Mouse (Mus musculus) heart, embryonic 11.5 days (tissue): Measurements from ENCODE around the gene 3110040M04Rik. TPM values are rescaled to one million over a fixed set of nuclear protein-coding genes. Genes with fewer than 3 reads are reported as not detected.
"Not testable (repeated sequence)": the region's sequence is repeated elsewhere in the genome, so short reads cannot be mapped to it uniquely, and the experiment has no call there.

Source experiments
- ATAC-seq: fragments of 200-750 bp; cut with Nextera tagmentation; replicated peaks from 2 replicates; pipeline ENCODE4 v1.8.0; 2017; ENCODE audit warnings: moderate library complexity; ENCODE audit not compliant: insufficient number of reproducible peaks, low FRiP score, low TSS enrichment
- H3K27ac ChIP-seq: fragments of 300-500 bp; sonication (generic); 2 replicates; pipeline ENCODE4 v1.5.1; 2014; ENCODE audit warnings: mild to moderate bottlenecking, low read depth, low read length
- H3K27me3 ChIP-seq: fragments of 300-500 bp; sonication (generic); 2 replicates; pipeline ENCODE4 v1.6.1; 2014; ENCODE audit warnings: mild to moderate bottlenecking, low read length, mixed read lengths; ENCODE audit not compliant: control insufficient read depth, insufficient read depth
- H3K36me3 ChIP-seq: fragments of 300-500 bp; sonication (generic); 2 replicates; pipeline ENCODE4 v1.6.1; 2014; ENCODE audit warnings: mild to moderate bottlenecking, low read length, moderate library complexity, mixed read lengths; ENCODE audit not compliant: control insufficient read depth, insufficient read depth
- H3K4me1 ChIP-seq: fragments of 300-500 bp; sonication (generic); 2 replicates; pipeline ENCODE4 v1.6.1; 2014; ENCODE audit warnings: low read length; ENCODE audit not compliant: control insufficient read depth, insufficient read depth
- H3K4me2 ChIP-seq: fragments of 300-500 bp; sonication (generic); 2 replicates; pipeline ENCODE4 v1.6.1; 2014; ENCODE audit warnings: mild to moderate bottlenecking, moderate library complexity
- H3K4me3 ChIP-seq: fragments of 300-500 bp; sonication (generic); 2 replicates; pipeline ENCODE4 v1.5.1; 2014; ENCODE audit warnings: low read depth, low read length
- H3K9ac ChIP-seq: fragments of 300-500 bp; sonication (generic); 2 replicates; pipeline ENCODE4 v1.6.1; 2014; ENCODE audit warnings: mild to moderate bottlenecking, low read depth, low read length, moderate library complexity
- H3K9me3 ChIP-seq: fragments of 300-500 bp; sonication (generic); replicated peaks from 2 replicates; pipeline ENCODE4 v1.6.1; 2016; ENCODE audit warnings: low read length; ENCODE audit not compliant: control insufficient read depth
- WGBS: fragments of 180-500 bp; shearing (Covaris S2); extraction: QIAGEN DNeasy Blood & Tissue Kit; methylation state at CpG from one replicate; pipeline ENCODE4 v1.1.7; 2014; ENCODE audit not compliant: insufficient replicate concordance; 5-methylcytosine and 5-hydroxymethylcytosine counted together
- polyA plus RNA-seq: library from polyadenylated mRNA; unstranded; fragments of >200 nt; fragmentation: Nextera tagmentation; extraction: Ambion mirVana; gene quantifications from 2 replicates; pipeline ENCODE4 v1.2.1, GENCODE M21; 2014

Gene 3110040M04Rik
- polyA plus RNA-seq, 1 experiment from 2014 or later: 1.1 TPM

- not testable (repeated sequence) for H3K9me3 ChIP-seq, ATAC-seq, H3K4me1 ChIP-seq, H3K4me3 ChIP-seq, H3K27me3 ChIP-seq, H3K27ac ChIP-seq, H3K4me2 ChIP-seq, H3K9ac ChIP-seq, H3K36me3 ChIP-seq
- 53% methylated on average over 4 of the region's 4 CpGs for WGBS
Measured at GRCm38 (mm10) chr1:151186879-151187424, 17.0 kb upstream of the 3110040M04Rik start.

GRCm38 (mm10) chr1:151188469-151188868 lies 15.5 kb upstream of the 3110040M04Rik start:
- Histone ChIP-seq H3K4me2 (no peak overlapping the region), H3K9ac (no peak overlapping the region), H3K27ac (no peak overlapping the region), H3K27me3 (no peaks in the 10 kb centered on the region), H3K4me1 (no peaks in the 10 kb centered on the region), H3K4me3 (no peak overlapping the region), H3K36me3 (no peaks in the 10 kb centered on the region), H3K9me3 (no peaks in the 10 kb centered on the region)
- 82% methylated on average over 4 of the region's 4 CpGs for WGBS
- no peak for ATAC-seq

- not testable (repeated sequence) for ATAC-seq, H3K4me3 ChIP-seq, H3K9ac ChIP-seq, H3K4me1 ChIP-seq, H3K9me3 ChIP-seq, H3K4me2 ChIP-seq, H3K27ac ChIP-seq, H3K36me3 ChIP-seq, H3K27me3 ChIP-seq
- no CpG with 5 or more reads among the region's 7 CpGs for WGBS
Measured at GRCm38 (mm10) chr1:151192075-151192474, 11.8 kb upstream of the 3110040M04Rik start, which contains the start of gene Gm8947. TSS of gene Gm8947 (plus strand) at chr1:151192376.

- H3K27ac ChIP-seq, H3K9me3 ChIP-seq, H3K4me2 ChIP-seq, H3K36me3 ChIP-seq, H3K4me3 ChIP-seq, ATAC-seq, H3K4me1 ChIP-seq, H3K27me3 ChIP-seq, H3K9ac ChIP-seq: not testable (repeated sequence)
- 88% methylated on average over 13 of the region's 15 CpGs for WGBS
Measured at GRCm38 (mm10) chr1:151192739-151193138, 11.2 kb upstream of the 3110040M04Rik start.

- not testable (repeated sequence) for ATAC-seq, H3K4me2 ChIP-seq, H3K27me3 ChIP-seq, H3K27ac ChIP-seq, H3K9me3 ChIP-seq, H3K9ac ChIP-seq, H3K4me3 ChIP-seq, H3K36me3 ChIP-seq, H3K4me1 ChIP-seq
- 77% methylated on average over 4 of the region's 4 CpGs for WGBS
Measured at GRCm38 (mm10) chr1:151195986-151196385, 7.9 kb upstream of the 3110040M04Rik start.

GRCm38 (mm10) chr1:151196690-151197089 lies 7.2 kb upstream of the 3110040M04Rik start:
- not testable (repeated sequence) for H3K36me3 ChIP-seq, ATAC-seq, H3K27ac ChIP-seq, H3K9ac ChIP-seq, H3K27me3 ChIP-seq, H3K4me2 ChIP-seq, H3K4me3 ChIP-seq, H3K4me1 ChIP-seq, H3K9me3 ChIP-seq
- 39% methylated on average over 3 of the region's 3 CpGs for WGBS

GRCm38 (mm10) chr1:151198120-151198519 lies 5.8 kb upstream of the 3110040M04Rik start, which contains the start of gene Gm47995:
TSS of gene Gm47995 (plus strand) at chr1:151198448.
- not testable (repeated sequence) for H3K4me2 ChIP-seq, ATAC-seq, H3K9ac ChIP-seq, H3K4me3 ChIP-seq, H3K27me3 ChIP-seq, H3K36me3 ChIP-seq, H3K4me1 ChIP-seq, H3K27ac ChIP-seq, H3K9me3 ChIP-seq
- WGBS: 66% methylated on average over 2 of the region's 4 CpGs

- not testable (repeated sequence) for H3K9ac ChIP-seq, ATAC-seq, H3K27ac ChIP-seq, H3K27me3 ChIP-seq, H3K9me3 ChIP-seq, H3K4me3 ChIP-seq, H3K4me1 ChIP-seq, H3K4me2 ChIP-seq, H3K36me3 ChIP-seq
Measured at GRCm38 (mm10) chr1:151200620-151201019, 3.3 kb upstream of the 3110040M04Rik start.

- not testable (repeated sequence) for H3K27ac ChIP-seq, H3K9ac ChIP-seq, H3K9me3 ChIP-seq, ATAC-seq, H3K4me2 ChIP-seq, H3K27me3 ChIP-seq, H3K4me1 ChIP-seq, H3K4me3 ChIP-seq, H3K36me3 ChIP-seq
- 60% methylated on average over 3 of the region's 5 CpGs for WGBS
Measured at GRCm38 (mm10) chr1:151202771-151203170, 1.1 kb upstream of the 3110040M04Rik start.
